Mouse (Mus musculus) heart, embryonic 15.5 days (tissue): ENCODE data around the gene Rtn1. TPM values are rescaled to one million over a fixed set of nuclear protein-coding genes. Genes with fewer than 3 reads are reported as not detected.

Experiments used
- ATAC-seq: fragments of 200-750 bp; cut with Nextera tagmentation; replicated peaks from 2 replicates; pipeline ENCODE4 v1.8.0; 2017; ENCODE audit warnings: low read depth, moderate TSS enrichment; ENCODE audit not compliant: insufficient number of reproducible peaks, insufficient read depth, low FRiP score
- H3K27ac ChIP-seq: fragments of 300-500 bp; sonication (generic); 2 replicates; pipeline ENCODE4 v1.5.1; 2015; ENCODE audit warnings: mild to moderate bottlenecking, inconsistent platforms
- H3K27me3 ChIP-seq: fragments of 300-500 bp; sonication (generic); 2 replicates; pipeline ENCODE4 v1.6.1; 2015; ENCODE audit warnings: inconsistent platforms
- H3K36me3 ChIP-seq: fragments of 300-500 bp; sonication (generic); 2 replicates; pipeline ENCODE4 v1.6.1; 2015; ENCODE audit warnings: mild to moderate bottlenecking, inconsistent platforms
- H3K4me1 ChIP-seq: fragments of 300-500 bp; sonication (generic); replicated peaks from 2 replicates; pipeline ENCODE4 v1.6.1; 2015; ENCODE audit warnings: inconsistent platforms
- H3K4me2 ChIP-seq: fragments of 300-500 bp; sonication (generic); 2 replicates; pipeline ENCODE4 v1.6.1; 2015; ENCODE audit warnings: inconsistent platforms, mild to moderate bottlenecking, moderate library complexity
- H3K4me3 ChIP-seq: fragments of 300-500 bp; sonication (generic); 2 replicates; pipeline ENCODE4 v1.5.1; 2015; ENCODE audit warnings: mild to moderate bottlenecking, inconsistent platforms
- H3K9ac ChIP-seq: fragments of 300-500 bp; sonication (generic); 2 replicates; pipeline ENCODE4 v1.6.1; 2015; ENCODE audit warnings: mild to moderate bottlenecking, inconsistent platforms
- H3K9me3 ChIP-seq: fragments of 300-500 bp; sonication (generic); replicated peaks from 2 replicates; pipeline ENCODE4 v1.6.1; 2016; ENCODE audit warnings: inconsistent platforms
- WGBS: fragments of 180-500 bp; shearing (Covaris S2); methylation state at CpG from one replicate; pipeline ENCODE4 v1.1.7; 2015; ENCODE audit warnings: mixed read lengths; 5-methylcytosine and 5-hydroxymethylcytosine counted together
- polyA plus RNA-seq: library from polyadenylated mRNA; unstranded; fragments of >200 nt; fragmentation: Nextera tagmentation; extraction: Ambion mirVana; gene quantifications from 2 replicates; pipeline ENCODE4 v1.2.1, GENCODE M21; 2015

Gene Rtn1
- polyA plus RNA-seq, 1 experiment from 2014 or later = 12.8 TPM

DNA sequence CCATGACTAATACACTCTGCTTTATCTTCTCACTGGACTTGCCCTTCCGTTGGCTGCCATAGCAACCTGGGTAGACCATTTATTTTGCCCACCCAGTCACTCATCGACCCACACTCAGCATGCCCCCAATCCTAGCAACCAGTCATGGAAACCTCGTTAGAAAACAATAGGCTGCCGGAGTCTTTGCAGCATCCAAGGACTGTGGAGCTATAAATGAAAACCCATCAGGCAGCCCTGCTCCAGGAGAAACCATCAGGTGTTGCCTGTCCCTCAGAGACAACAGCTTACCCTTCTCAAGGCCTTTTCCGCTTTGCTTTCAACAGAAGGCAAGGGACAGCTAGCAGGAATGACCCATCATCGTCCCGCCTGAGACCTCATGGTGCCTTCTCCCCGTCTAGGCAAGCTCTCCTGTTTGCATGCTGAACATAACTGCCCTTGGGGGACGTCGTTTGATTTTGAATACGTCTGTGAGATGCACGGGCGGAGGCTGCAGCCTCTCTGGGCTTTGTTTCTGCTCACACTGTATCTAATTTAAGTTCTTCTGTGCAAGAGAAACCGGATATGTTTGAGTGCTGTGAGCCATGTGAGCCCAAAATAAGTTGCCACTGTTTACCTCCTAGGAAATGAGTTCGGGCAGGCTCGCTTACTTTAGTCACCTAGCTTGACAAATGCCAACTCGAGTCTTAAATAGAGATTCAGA lies 34.8 kb downstream of the Rtn1 start:
- Histone ChIP-seq H3K4me1 (0 out of 2 replicates have a peak, but pooled peaks cover 3% of the 10 kb centered on the region), H3K4me2 (no peak overlapping the region), H3K9me3 (no peaks in the 10 kb centered on the region), H3K9ac (no peak overlapping the region), H3K27ac (no peak overlapping the region), H3K4me3 (no peak overlapping the region), H3K27me3 (no peaks in the 10 kb centered on the region), H3K36me3 (no peaks in the 10 kb centered on the region)
- WGBS = 60% methylated on average over 17 of the region's 17 CpGs
- no peak for ATAC-seq

- Histone ChIP-seq H3K4me2 (no peak overlapping the region), H3K36me3 (no peaks in the 10 kb centered on the region), H3K4me1 (0 out of 2 replicates have a peak, but pooled peaks cover 3% of the 10 kb centered on the region), H3K9me3 (no peaks in the 10 kb centered on the region), H3K27ac (no peak overlapping the region), H3K4me3 (no peak overlapping the region), H3K9ac (no peak overlapping the region), H3K27me3 (no peaks in the 10 kb centered on the region)
- ATAC-seq = no peak
- 64% methylated on average over 5 of the region's 5 CpGs for WGBS
Measured at GRCm38 (mm10) chr12:72370081-72370480, 38.8 kb downstream of the Rtn1 start.

GRCm38 (mm10) chr12:72366763-72367162 lies 42.1 kb downstream of the Rtn1 start:
- Histone ChIP-seq H3K9me3 (no peaks in the 10 kb centered on the region), H3K9ac (no peak overlapping the region), H3K4me2 (no peak overlapping the region), H3K4me1 (no peaks in the 10 kb centered on the region), H3K27ac (no peak overlapping the region), H3K27me3 (no peaks in the 10 kb centered on the region), H3K36me3 (no peaks in the 10 kb centered on the region), H3K4me3 (no peak overlapping the region)
- no peak for ATAC-seq
- 75% methylated on average over 3 of the region's 3 CpGs for WGBS

DNA sequence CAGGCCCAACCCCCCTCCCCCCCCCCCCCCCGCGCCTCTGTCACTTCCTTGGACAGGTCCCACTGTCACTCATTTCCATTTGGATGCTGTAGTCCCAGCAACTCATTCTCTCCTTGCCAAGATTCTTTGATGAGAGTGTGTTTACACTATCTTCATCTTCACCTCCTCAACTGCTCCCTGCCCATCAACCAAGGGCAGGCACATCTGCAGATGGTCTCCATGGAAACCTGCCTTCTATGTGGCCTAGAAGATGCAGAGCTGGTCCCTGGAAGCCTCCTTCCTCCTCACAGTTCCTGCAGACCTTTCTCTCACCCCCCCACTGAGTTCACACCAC lies 42.8 kb downstream of the Rtn1 start:
- no peaks in the 10 kb centered on the region for H3K4me1 ChIP-seq
- no peak overlapping the region for H3K27ac ChIP-seq
- no peaks in the 10 kb centered on the region for H3K36me3 ChIP-seq
- H3K4me2 ChIP-seq = no peak overlapping the region
- H3K9me3 ChIP-seq = no peaks in the 10 kb centered on the region
- 80% methylated on average over 1 of the region's 2 CpGs for WGBS
- H3K9ac ChIP-seq = no peak overlapping the region
- no peak overlapping the region for H3K4me3 ChIP-seq
- no peak for ATAC-seq
- H3K27me3 ChIP-seq = no peaks in the 10 kb centered on the region

DNA sequence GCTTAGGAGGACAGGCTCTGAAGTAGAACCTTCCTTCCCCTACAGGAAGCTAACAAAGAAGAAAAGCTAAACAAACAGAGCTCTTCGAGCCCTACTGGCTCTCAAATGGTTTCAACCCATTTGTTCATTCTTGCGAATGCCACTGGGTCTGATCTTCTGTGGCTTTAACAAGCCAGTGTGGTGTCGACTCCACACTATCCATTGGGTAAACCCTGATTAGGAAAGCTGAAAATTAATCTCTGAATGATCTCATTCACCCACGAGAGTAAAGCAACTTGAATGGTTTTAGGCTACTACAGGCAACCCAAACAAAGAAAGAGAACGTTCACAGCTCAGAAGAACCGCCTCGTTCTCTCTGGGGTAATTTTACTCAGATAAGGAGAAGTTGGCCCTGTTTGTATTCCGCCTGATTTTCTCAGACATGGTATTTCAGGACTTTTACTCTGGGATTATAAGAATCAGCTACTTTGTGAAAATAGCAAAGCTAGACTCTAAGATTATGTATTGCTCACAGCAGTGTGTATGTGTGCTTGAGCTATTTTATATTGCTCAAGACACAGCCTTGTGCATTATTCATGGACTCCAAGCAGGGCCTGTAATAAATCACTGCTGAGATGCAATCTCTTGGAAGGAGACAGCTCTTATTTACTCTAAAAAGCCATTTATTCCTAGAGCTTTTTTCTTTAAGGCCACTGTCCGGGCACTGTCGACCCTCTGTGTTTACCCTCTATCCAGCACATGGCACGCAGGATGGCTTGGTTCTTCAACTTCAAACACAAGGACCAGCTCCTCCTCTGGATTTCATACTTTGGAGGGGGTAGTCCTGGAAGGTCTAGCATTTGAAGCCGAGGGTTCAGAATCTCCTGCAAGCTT lies 43.4 kb downstream of the Rtn1 start:
- no peaks in the 10 kb centered on the region for H3K9me3 ChIP-seq
- no peak overlapping the region for H3K4me3 ChIP-seq
- WGBS = 61% methylated on average over 12 of the region's 12 CpGs
- no peak overlapping the region for H3K4me2 ChIP-seq
- H3K36me3 ChIP-seq = no peaks in the 10 kb centered on the region
- no peak overlapping the region for H3K9ac ChIP-seq
- H3K27ac ChIP-seq = no peak overlapping the region
- no peak for ATAC-seq
- no peaks in the 10 kb centered on the region for H3K4me1 ChIP-seq
- no peaks in the 10 kb centered on the region for H3K27me3 ChIP-seq

GRCm38 (mm10) chr12:72364543-72364942 lies 44.3 kb downstream of the Rtn1 start:
- 89% methylated on average over 5 of the region's 5 CpGs for WGBS
- no peak overlapping the region for H3K4me3 ChIP-seq
- H3K36me3 ChIP-seq = no peaks in the 10 kb centered on the region
- H3K4me1 ChIP-seq = no peaks in the 10 kb centered on the region; the same call in 1 of the 2 replicates
- no peak overlapping the region for H3K27ac ChIP-seq
- no peak for ATAC-seq
- H3K9me3 ChIP-seq = no peaks in the 10 kb centered on the region
- no peak overlapping the region for H3K4me2 ChIP-seq
- H3K9ac ChIP-seq = no peak overlapping the region
- no peaks in the 10 kb centered on the region for H3K27me3 ChIP-seq

GRCm38 (mm10) chr12:72361701-72362354 lies 47.0 kb downstream of the Rtn1 start:
- Histone ChIP-seq H3K27ac (no peak overlapping the region), H3K4me3 (no peak overlapping the region), H3K4me2 (no peak overlapping the region), H3K9me3 (no peaks in the 10 kb centered on the region), H3K27me3 (no peaks in the 10 kb centered on the region), H3K4me1 (no peaks in the 10 kb centered on the region; the same call in 1 of the 2 replicates), H3K9ac (no peak overlapping the region), H3K36me3 (no peaks in the 10 kb centered on the region)
- ATAC-seq = no peak
- 56% methylated on average over 9 of the region's 9 CpGs for WGBS

DNA sequence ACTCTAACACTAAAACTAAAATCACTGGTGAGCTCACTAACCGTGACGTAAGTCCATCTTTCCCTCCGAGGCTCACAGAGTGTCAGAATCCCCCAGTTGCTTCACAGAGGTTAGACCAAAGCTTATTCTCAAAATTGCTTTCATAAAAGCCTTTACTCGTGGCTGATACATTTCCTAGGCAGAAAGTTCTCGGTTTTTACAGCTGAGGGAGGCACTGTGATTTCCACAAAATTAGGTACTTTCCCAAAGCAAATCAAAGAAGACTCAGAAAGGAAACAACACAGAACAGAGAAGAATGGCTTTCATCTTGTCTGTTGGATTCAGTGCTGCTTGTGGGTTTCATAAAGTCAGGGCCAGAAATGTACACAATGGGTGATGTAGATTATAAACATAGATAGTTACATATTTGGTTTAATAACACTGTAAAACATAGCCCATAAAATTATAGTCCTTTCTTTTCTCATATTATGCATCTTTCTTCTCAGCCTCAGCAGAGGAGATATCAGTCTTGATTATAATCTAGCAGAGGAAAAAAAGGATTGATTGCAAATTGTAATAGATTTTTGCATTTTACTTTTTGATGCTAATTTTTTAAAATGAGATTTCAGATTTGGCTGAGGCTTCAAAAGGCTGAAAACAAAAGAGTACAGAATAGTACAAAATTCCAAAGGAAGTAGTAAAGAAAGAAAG lies 47.8 kb downstream of the Rtn1 start:
- no peak overlapping the region for H3K9ac ChIP-seq
- H3K9me3 ChIP-seq = no peaks in the 10 kb centered on the region
- ATAC-seq = no peak
- no peak overlapping the region for H3K4me2 ChIP-seq
- 75% methylated on average over 5 of the region's 5 CpGs for WGBS
- no peaks in the 10 kb centered on the region for H3K27me3 ChIP-seq
- no peak overlapping the region for H3K4me3 ChIP-seq
- H3K27ac ChIP-seq = no peak overlapping the region
- H3K4me1 ChIP-seq = no peaks in the 10 kb centered on the region; the same call in 1 of the 2 replicates
- H3K36me3 ChIP-seq = no peaks in the 10 kb centered on the region

DNA sequence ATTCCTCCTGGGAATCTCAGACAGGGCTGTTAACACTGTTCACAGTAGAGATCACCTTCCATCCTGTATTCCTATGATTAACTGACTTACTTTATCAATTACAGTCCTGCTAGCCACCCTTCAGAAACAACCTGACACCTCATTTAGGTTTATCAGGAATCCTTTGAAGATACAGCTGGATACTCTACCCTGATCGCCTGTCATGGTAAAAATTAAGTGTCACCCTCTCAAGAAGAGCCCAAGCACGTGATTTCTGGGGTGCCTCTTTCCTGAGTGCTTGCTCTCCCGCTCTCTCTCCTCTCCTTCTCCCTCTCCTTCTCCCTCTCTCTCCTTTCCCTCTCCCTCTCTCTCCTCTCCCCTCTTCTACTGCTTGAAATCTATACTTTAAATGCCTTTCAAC lies 49.0 kb downstream of the Rtn1 start:
- 26% methylated on average over 3 of the region's 3 CpGs for WGBS
- Histone ChIP-seq H3K4me2 (no peak overlapping the region), H3K27ac (no peak overlapping the region), H3K4me3 (no peak overlapping the region), H3K9me3 (no peaks in the 10 kb centered on the region), H3K9ac (no peak overlapping the region), H3K4me1 (no peaks in the 10 kb centered on the region; the same call in 1 of the 2 replicates), H3K36me3 (no peaks in the 10 kb centered on the region), H3K27me3 (no peaks in the 10 kb centered on the region)
- ATAC-seq = no peak

DNA sequence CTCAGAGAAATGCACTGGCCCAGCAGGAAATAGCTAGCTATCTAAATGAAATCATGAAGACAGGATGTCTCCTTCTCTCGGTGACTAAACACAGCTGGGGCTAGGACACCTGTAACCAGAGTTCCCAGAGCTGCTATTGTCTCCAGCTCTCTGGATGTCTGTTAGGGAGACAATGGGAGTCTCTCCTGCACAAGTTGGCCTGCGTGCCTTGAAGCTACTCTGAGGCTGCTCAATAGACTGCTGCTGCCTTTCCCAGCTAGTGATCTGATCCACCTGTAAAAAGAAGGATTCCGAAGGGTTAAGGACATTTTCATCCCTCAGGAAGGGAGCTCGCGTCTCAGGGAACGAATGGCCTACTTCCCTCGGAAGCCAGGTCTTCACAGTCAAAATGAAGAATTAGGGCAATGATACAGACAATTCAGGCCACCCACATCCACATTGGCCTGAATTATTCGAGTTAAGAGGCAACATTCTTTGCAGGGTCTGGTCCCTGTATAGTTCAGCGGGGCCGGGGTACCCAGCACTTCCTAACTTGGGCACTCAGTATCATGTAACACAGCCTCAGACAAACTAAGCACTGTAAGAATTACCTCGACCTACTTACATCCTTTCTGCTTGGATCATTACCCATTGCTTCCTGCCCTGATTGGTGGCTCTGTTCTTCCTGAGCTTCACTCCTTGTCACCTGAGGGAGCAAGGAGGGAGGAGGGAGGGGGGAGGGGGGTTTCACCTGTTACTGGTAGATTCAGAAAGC lies 51.0 kb downstream of the Rtn1 start:
- Histone ChIP-seq H3K9ac (no peak overlapping the region), H3K27me3 (no peaks in the 10 kb centered on the region), H3K27ac (no peak overlapping the region), H3K36me3 (no peaks in the 10 kb centered on the region), H3K4me3 (no peak overlapping the region), H3K4me1 (no peaks in the 10 kb centered on the region; the same call in 1 of the 2 replicates), H3K4me2 (no peak overlapping the region), H3K9me3 (no peaks in the 10 kb centered on the region)
- 68% methylated on average over 11 of the region's 11 CpGs for WGBS
- no peak for ATAC-seq
